Mouse (Mus musculus) lung, postnatal 0 days (tissue): ENCODE measurements around the gene Sap25.

Source experiments
- CTCF ChIP-seq: IDR thresholded peaks from 2 replicates; pipeline ENCODE4 v1.5.1; 2016; ENCODE audit warnings: antibody characterized with exemption, mild to moderate bottlenecking
- EP300 ChIP-seq: IDR thresholded peaks from 2 replicates; pipeline ENCODE4 v1.6.1; 2016; ENCODE audit warnings: antibody characterized with exemption, mild to moderate bottlenecking, control low read depth

DNA sequence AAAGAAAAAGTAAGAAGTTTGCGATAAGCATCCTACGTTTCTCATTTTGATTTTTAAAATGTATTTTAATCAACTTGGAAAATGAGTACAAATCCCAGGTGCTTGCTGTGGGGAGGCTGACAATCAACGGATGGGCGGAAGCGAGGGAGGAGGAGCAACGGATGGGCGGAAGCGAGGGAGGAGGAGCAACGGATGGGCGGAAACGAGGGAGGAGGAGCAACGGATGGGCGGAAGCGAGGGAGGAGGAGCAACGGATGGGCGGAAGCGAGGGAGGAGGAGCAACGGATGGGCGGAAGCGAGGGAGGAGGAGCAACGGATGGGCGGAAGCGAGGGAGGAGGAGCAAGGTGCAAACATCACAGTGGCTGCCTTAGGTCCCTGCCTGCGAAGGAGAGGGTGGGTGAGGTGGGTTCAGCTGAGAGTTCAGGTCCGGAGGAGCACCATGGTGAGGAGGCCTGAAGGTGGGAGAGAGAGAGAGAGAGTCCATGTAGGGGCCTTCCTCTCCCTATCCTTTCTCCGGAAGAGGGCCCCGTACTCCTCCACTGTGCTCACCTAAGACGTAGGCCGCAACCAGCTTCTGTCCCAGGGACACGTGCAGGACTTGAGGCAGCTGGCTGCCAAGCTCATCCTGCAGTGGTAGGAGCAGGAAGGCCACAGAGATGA is 44.4 kb upstream of the Sap25 start:
- TF ChIP-seq EP300 (no peak), CTCF (no peak)
